Mouse (Mus musculus): ENCODE data around the gene Cnot11.

Gene Cnot11

GRCm38 (mm10) chr1:39534831-39535230 is at the start of gene Cnot11:
Cnot11 (plus strand) TSS chr1:39534992.
- CTCF ChIA-PET: interaction anchor here in 3 of 4 experiments (0.6 to 1.7 kb wide), 3 partner anchors 7 to 509 kb away, joined by 3 to 6 read pairs (median 3); no protein-coding TSS in a partner anchor
- POLR2A ChIA-PET: interaction anchor here in 3 of 4 experiments (0.5 to 4.3 kb wide), 17 partner anchors 7 to 328 kb away, joined by 3 to 30 read pairs (median 5); partner anchors contain the start of gene Rnf149 (in 1 of the 3)

GRCm38 (mm10) chr1:39487370-39487769 is 47.4 kb upstream of the Cnot11 start:
- ChIA-PET CTCF (interaction anchor here (0.6 to 1.7 kb wide), 7 partner anchors 10 to 553 kb away, joined by 3 to 4 read pairs (median 3); no protein-coding TSS in a partner anchor), POLR2A (interaction anchor here in 2 of 4 experiments (1.3 to 2.9 kb wide), 3 partner anchors 9 to 16 kb away, joined by 3 to 12 read pairs (median 11); partner anchors contain the start of gene Tbc1d8 (in 2 of the 2))

- CTCF ChIA-PET: no interaction called here
- POLR2A ChIA-PET: interaction anchor here in 3 of 4 experiments (0.6 to 1.0 kb wide), 3 partner anchors 9 to 482 kb away, joined by 3 to 4 read pairs (median 3); no protein-coding TSS in a partner anchor
Measured at GRCm38 (mm10) chr1:39493165-39493564, 41.6 kb upstream of the Cnot11 start.

GRCm38 (mm10) chr1:39493664-39494063 is 41.1 kb upstream of the Cnot11 start:
- POLR2A ChIA-PET: interaction anchor here in 1 of 4 experiments (1.0 kb wide), 1 partner anchor 9 kb away, joined by 3 read pairs; no protein-coding TSS in a partner anchor
- CTCF ChIA-PET: no interaction called here

- ChIA-PET POLR2A (interaction anchor here in 1 of 4 experiments (1.0 kb wide), 1 partner anchor 128 kb away, joined by 4 read pairs; no protein-coding TSS in a partner anchor), CTCF (interaction anchor here (0.6 to 2.6 kb wide), 19 partner anchors 9 to 1199 kb away, joined by 3 to 10 read pairs (median 4); no protein-coding TSS in a partner anchor)
Measured at GRCm38 (mm10) chr1:39496995-39497394, 37.8 kb upstream of the Cnot11 start.

- CTCF ChIA-PET: interaction anchor here (0.6 to 2.6 kb wide), 8 partner anchors 10 to 1199 kb away, joined by 3 to 9 read pairs (median 3); no protein-coding TSS in a partner anchor
- POLR2A ChIA-PET: interaction anchor here in 1 of 4 experiments (0.5 kb wide), 1 partner anchor 122 kb away, joined by 3 read pairs; no protein-coding TSS in a partner anchor
Measured at GRCm38 (mm10) chr1:39497748-39498147, 37.0 kb upstream of the Cnot11 start.

GRCm38 (mm10) chr1:39499485-39499941 is 35.3 kb upstream of the Cnot11 start:
- CTCF ChIA-PET: interaction anchor here in 1 of 4 experiments (0.8 kb wide), 1 partner anchor 74 kb away, joined by 5 read pairs; no protein-coding TSS in a partner anchor
- POLR2A ChIA-PET: interaction anchor here in 1 of 4 experiments (0.6 kb wide), 1 partner anchor 652 kb away, joined by 8 read pairs; no protein-coding TSS in a partner anchor

GRCm38 (mm10) chr1:39502817-39503633 is 31.8 kb upstream of the Cnot11 start:
- ChIA-PET POLR2A (interaction anchor here in 3 of 4 experiments (0.6 to 1.3 kb wide), 15 partner anchors 10 to 746 kb away, joined by 3 to 8 read pairs (median 3); partner anchors contain the start of gene Tbc1d8 (in 2 of the 3)), CTCF (interaction anchor here in 3 of 4 experiments (0.6 to 1.7 kb wide), 8 partner anchors 8 to 493 kb away, joined by 3 to 7 read pairs (median 4); no protein-coding TSS in a partner anchor)

GRCm38 (mm10) chr1:39504261-39504660 is 30.5 kb upstream of the Cnot11 start:
- ChIA-PET CTCF (interaction anchor here in 3 of 4 experiments (0.7 to 1.7 kb wide), 7 partner anchors 9 to 494 kb away, joined by 3 to 7 read pairs (median 5); no protein-coding TSS in a partner anchor), POLR2A (interaction anchor here in 3 of 4 experiments (0.6 to 1.2 kb wide), 7 partner anchors 17 to 1264 kb away, joined by 3 to 8 read pairs (median 3); no protein-coding TSS in a partner anchor)

GRCm38 (mm10) chr1:39505600-39505999 is 29.2 kb upstream of the Cnot11 start:
- ChIA-PET CTCF (no interaction called here), POLR2A (interaction anchor here in 1 of 4 experiments (1.1 kb wide), 1 partner anchor 136 kb away, joined by 7 read pairs; no protein-coding TSS in a partner anchor)

- ChIA-PET CTCF (interaction anchor here in 1 of 4 experiments (0.6 kb wide), 1 partner anchor 152 kb away, joined by 3 read pairs; no protein-coding TSS in a partner anchor), POLR2A (no interaction called here)
Measured at GRCm38 (mm10) chr1:39511775-39512174, 23.0 kb upstream of the Cnot11 start.

- ChIA-PET POLR2A (interaction anchor here in 1 of 4 experiments (1.4 kb wide), 1 partner anchor 9 kb away, joined by 3 read pairs; no protein-coding TSS in a partner anchor), CTCF (no interaction called here)
Measured at GRCm38 (mm10) chr1:39512183-39512582, 22.6 kb upstream of the Cnot11 start.

- POLR2A ChIA-PET: interaction anchor here in 3 of 4 experiments (0.6 to 2.8 kb wide), 6 partner anchors 9 to 295 kb away, joined by 3 to 9 read pairs (median 4); no protein-coding TSS in a partner anchor
- CTCF ChIA-PET: interaction anchor here in 3 of 4 experiments (0.6 to 2.5 kb wide), 5 partner anchors 12 to 1139 kb away, joined by 3 to 8 read pairs (median 3); no protein-coding TSS in a partner anchor
Measured at GRCm38 (mm10) chr1:39515303-39515991, 19.3 kb upstream of the Cnot11 start.

GRCm38 (mm10) chr1:39521326-39521725 is 13.5 kb upstream of the Cnot11 start:
- ChIA-PET POLR2A (interaction anchor here in 3 of 4 experiments (0.6 to 1.7 kb wide), 8 partner anchors 8 to 149 kb away, joined by 3 to 6 read pairs (median 3); partner anchors contain the start of gene Tbc1d8 (in 1 of the 3)), CTCF (interaction anchor here in 1 of 4 experiments (0.7 kb wide), 1 partner anchor 17 kb away, joined by 3 read pairs; no protein-coding TSS in a partner anchor)

- ChIA-PET POLR2A (interaction anchor here (0.6 to 1.7 kb wide), 5 partner anchors 13 to 151 kb away, joined by 3 to 4 read pairs (median 3); no protein-coding TSS in a partner anchor), CTCF (interaction anchor here in 3 of 4 experiments (0.6 to 1.0 kb wide), 7 partner anchors 26 to 512 kb away, joined by 3 to 5 read pairs (median 3); no protein-coding TSS in a partner anchor)
Measured at GRCm38 (mm10) chr1:39522519-39522918, 12.3 kb upstream of the Cnot11 start.

- POLR2A ChIA-PET: interaction anchor here in 1 of 4 experiments (0.6 to 1.7 kb wide), 3 partner anchors 9 to 247 kb away, joined by 3 to 4 read pairs (median 3); no protein-coding TSS in a partner anchor
Measured at GRCm38 (mm10) chr1:39525763-39526162, 9.0 kb upstream of the Cnot11 start.

More at GRCm38 (mm10) chr1:39525763-39526162, 9.0 kb upstream of the Cnot11 start:
- CTCF ChIA-PET: no interaction called here

Measured in embryonic stem cell, embryonic (primary cell).